Mouse (Mus musculus) liver, adult 2 months (tissue): ENCODE results near the gene Cacng6. TPM values are rescaled to one million over a fixed set of nuclear protein-coding genes. Genes with fewer than 3 reads are reported as not detected.

Experiments
- DNase-seq: peaks from one replicate; pipeline ENCODE4 v3.0.0-alpha.2; 2011; ENCODE audit warnings: low read depth, low spot score; ENCODE audit errors: extremely low read depth
- H3K27ac ChIP-seq: fragments of 200-500 bp; replicated peaks from 2 replicates; pipeline ENCODE4 v1.5.1; 2012; ENCODE audit warnings: low read depth, mild to moderate bottlenecking, control low read depth, inconsistent platforms, low read length; ENCODE audit not compliant: insufficient read depth
- H3K27me3 ChIP-seq: fragments of 200-500 bp; 2 replicates; pipeline ENCODE4 v1.6.1; 2012; ENCODE audit warnings: mild to moderate bottlenecking, moderate library complexity, low read length, inconsistent platforms; ENCODE audit not compliant: control insufficient read depth, insufficient read depth
- H3K36me3 ChIP-seq: fragments of 200-500 bp; 2 replicates; pipeline ENCODE4 v1.6.1; 2012; ENCODE audit warnings: low read length, inconsistent platforms; ENCODE audit not compliant: control insufficient read depth, insufficient read depth
- H3K4me1 ChIP-seq: fragments of 200-500 bp; 2 replicates; pipeline ENCODE4 v1.6.1; 2011; ENCODE audit warnings: low read length; ENCODE audit not compliant: control insufficient read depth, insufficient read depth
- H3K4me3 ChIP-seq: fragments of 200-500 bp; 2 replicates; pipeline ENCODE4 v1.5.1; 2011; ENCODE audit warnings: low read depth, mild to moderate bottlenecking, control low read depth, low read length, moderate library complexity; ENCODE audit not compliant: insufficient read depth
- H3K79me2 ChIP-seq: fragments of 200-500 bp; 2 replicates; pipeline ENCODE4 v1.6.1; 2012; ENCODE audit warnings: inconsistent platforms, mild to moderate bottlenecking, low read length, moderate library complexity; ENCODE audit not compliant: control insufficient read depth, insufficient read depth
- H3K9ac ChIP-seq: fragments of 200-500 bp; 2 replicates; pipeline ENCODE4 v1.6.1; 2012; ENCODE audit warnings: low read depth, mild to moderate bottlenecking, control low read depth, inconsistent platforms, low read length
- CTCF ChIP-seq: fragments of 200-500 bp; IDR thresholded peaks from 2 replicates; pipeline ENCODE4 v1.5.1; 2011; ENCODE audit warnings: low read depth, low read length, control low read depth
- POLR2A ChIP-seq: fragments of 200-500 bp; IDR thresholded peaks from 2 replicates; pipeline ENCODE4 v1.6.1; 2011; ENCODE audit warnings: low read length, control low read depth; ENCODE audit not compliant: insufficient read depth; ENCODE audit errors: extremely low read depth
- WGBS: fragments of 180-500 bp; shearing (Covaris S2); methylation state at CpG from one replicate; pipeline ENCODE4 v1.1.7; 2018; 5-methylcytosine and 5-hydroxymethylcytosine counted together
- polyA plus RNA-seq: library from polyadenylated mRNA; depleted of rRNA; stranded (reverse); fragments of >200 nt; gene quantifications from 2 replicates; pipeline ENCODE4 v1.2.3, GENCODE M21; 2012
- total RNA-seq: library from RNA; depleted of rRNA; stranded (reverse); fragments of >200 nt; gene quantifications from 2 replicates; pipeline ENCODE4 v1.2.3, GENCODE M21; 2014

Gene Cacng6
- total and polyA plus RNA-seq, 2 experiments: 0.18 TPM; not detected in 1

DNA sequence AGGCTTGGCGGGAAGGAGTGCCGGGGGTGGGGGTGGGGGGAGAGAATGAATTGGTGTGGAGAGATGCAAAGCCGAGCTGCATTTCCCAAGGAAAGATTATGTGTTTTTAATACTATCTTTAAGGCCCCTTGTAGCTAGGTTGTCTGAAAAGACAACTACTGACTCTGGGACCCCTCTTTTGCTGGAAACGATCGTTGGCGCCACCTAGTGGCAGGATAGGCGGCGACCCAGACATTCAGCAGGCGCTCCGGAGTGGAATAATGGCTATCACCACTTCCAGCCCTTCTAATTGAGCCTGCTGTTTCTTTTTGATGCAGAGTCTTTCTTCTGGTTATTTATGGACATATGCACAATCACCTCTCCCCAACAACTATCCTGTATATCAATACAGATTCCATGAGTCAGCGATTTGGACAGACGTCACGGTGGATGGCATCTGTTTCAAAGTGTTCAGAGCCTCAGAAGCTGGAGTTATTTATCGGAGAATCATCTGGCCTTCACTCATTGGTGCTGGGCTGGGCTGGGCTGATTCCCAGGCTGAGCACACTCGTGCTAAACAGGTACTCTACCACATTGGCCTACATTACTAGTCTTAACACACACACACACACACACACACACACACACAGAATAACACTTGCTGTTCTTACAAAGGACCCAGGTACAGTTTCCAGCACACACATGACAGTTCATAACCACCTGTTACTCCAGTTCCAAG, 24.9 kb downstream of the Cacng6 start:
- Histone ChIP-seq H3K9ac (no peak overlapping the region), H3K36me3 (no peaks in the 10 kb centered on the region), H3K4me3 (no peak overlapping the region), H3K27ac (no peak overlapping the region), H3K4me1 (no peaks in the 10 kb centered on the region), H3K27me3 (no peaks in the 10 kb centered on the region), H3K79me2 (no peaks in the 10 kb centered on the region)
- 26% methylated on average over 15 of the region's 15 CpGs for WGBS
- DNase-seq: no peak
- TF ChIP-seq CTCF: peak; percentile 81
- no peak for TF ChIP-seq POLR2A

DNA sequence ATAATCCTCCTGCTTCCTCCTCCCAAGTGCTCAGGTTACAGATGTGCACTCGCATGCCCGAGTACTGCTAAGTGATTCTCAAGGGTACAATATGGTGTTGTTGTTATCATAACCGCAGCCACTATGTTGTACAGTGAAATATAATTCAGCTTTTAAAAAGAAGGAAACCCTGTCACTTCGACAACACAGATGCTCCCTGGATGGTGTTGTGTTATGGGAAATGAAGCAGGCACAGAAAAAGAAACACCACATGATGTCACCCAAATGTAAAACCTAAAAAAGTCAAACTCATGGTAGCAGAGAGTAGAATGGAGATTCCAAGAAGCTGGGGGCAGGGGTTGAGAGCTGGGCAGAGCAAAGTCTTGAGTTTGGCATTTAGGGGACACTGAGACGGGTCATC, 26.7 kb downstream of the Cacng6 start:
- TF ChIP-seq POLR2A (no peak), CTCF (no peak)
- no peaks in the 10 kb centered on the region for H3K27me3 ChIP-seq
- DNase-seq: no peak
- H3K9ac ChIP-seq: no peak overlapping the region
- no peak overlapping the region for H3K4me3 ChIP-seq
- 75% methylated on average over 5 of the region's 5 CpGs for WGBS
- no peak overlapping the region for H3K27ac ChIP-seq
- H3K36me3 ChIP-seq: no peaks in the 10 kb centered on the region
- no peaks in the 10 kb centered on the region for H3K79me2 ChIP-seq
- H3K4me1 ChIP-seq: no peaks in the 10 kb centered on the region

DNA sequence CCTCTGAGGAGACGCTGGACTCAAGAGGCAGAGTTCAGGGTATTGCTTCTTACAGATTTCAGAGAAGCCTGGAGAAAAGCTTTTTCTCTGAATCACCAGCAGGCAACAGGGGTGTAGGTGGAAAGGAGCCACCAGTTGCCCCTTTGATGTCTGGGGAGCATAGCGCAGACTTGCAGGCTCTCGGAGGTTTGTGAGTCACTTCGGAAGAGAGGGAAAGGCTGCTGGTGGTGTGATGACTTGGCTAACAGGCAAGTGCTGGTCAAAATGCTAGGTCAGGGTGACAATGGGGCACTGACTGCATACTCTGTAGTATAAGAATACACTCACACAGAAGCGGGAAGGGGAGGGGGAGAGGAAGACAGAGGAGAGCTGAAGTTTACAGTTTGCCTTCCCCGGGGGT, 27.2 kb downstream of the Cacng6 start:
- 62% methylated on average over 6 of the region's 6 CpGs for WGBS
- no peak overlapping the region for H3K9ac ChIP-seq
- no peak overlapping the region for H3K27ac ChIP-seq

DNA sequence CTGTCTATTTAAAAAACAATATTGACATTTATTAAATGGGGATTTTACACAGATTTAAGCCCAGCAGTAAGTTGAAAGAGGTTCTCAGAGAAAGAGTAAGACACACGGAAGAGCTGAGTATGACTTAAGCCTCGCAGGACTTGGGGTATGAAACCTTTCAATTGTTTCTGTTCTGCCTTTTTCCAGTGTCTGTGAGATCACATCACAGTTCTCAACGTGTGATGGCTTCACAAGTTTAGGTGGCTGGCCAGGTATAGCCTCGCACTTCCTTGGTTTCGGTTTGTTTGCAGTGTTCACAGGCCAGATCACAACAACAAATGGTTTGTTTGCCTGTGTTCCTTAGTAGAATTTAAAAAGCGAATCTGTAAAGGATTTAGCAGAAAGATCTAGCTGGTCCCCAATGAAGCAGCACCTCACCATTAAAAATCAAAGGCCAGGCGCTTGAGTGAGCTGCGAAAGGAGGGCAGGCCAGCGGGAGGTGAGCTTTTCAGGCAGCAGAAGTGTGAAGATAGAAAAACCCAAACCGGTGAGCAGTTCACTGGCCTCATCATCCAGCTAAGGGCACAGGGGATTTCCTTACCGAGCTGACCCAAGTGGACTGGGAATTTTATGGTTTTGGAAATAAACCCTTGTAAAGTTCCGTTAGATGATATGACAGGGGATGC, 29.0 kb downstream of the Cacng6 start:
- TF ChIP-seq POLR2A (no peak), CTCF (no peak)
- 65% methylated on average over 12 of the region's 12 CpGs for WGBS

More for the DNA sequence above, 27.2 kb downstream of the Cacng6 start:
- TF ChIP-seq CTCF (no peak), POLR2A (no peak)
- Histone ChIP-seq H3K27me3 (no peaks in the 10 kb centered on the region), H3K4me3 (no peak overlapping the region), H3K79me2 (no peaks in the 10 kb centered on the region), H3K36me3 (no peaks in the 10 kb centered on the region), H3K4me1 (no peaks in the 10 kb centered on the region)
- no peak for DNase-seq

DNA sequence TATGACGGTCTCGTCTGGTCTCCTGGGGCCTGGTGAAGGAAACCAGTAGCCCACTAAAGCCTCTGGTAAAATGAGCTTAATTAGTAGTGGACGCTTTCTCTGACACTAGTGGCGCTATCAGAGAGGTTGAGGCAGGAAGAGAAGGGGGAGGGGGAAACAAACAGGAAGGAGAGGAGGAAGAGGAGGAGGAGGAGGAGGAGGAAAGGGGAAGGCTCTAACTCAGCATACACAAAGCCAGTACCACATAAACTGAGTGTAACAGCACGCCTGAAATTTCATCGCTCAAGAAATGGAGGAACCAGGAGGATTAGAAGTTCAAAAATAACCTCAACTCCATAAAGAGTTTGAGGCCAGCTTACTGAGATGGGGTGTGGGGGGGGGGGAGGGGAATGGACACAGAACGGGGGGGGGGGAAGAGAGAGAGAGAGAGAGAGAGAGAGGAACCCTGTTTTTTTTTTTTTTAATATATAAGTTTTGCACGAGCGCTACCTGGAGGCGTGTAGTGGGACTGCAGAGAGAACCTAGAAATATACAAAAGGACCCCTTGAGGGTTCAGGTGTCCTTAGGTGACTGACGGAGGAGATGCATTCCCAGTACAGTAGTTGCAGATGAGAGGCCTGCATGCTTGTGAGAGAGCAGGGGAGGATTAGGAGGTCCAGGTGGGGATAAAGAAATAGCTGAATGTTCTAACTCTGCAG, 29.6 kb downstream of the Cacng6 start:
- 78% methylated on average over 10 of the region's 11 CpGs for WGBS
- H3K27ac ChIP-seq: no peak overlapping the region
- H3K27me3 ChIP-seq: no peaks in the 10 kb centered on the region
- TF ChIP-seq CTCF (no peak), POLR2A (no peak)
- H3K79me2 ChIP-seq: no peaks in the 10 kb centered on the region
- H3K9ac ChIP-seq: no peak overlapping the region
- no peak for DNase-seq
- no peaks in the 10 kb centered on the region for H3K4me1 ChIP-seq
- no peak overlapping the region for H3K4me3 ChIP-seq
- no peaks in the 10 kb centered on the region for H3K36me3 ChIP-seq

More for the DNA sequence above, 29.0 kb downstream of the Cacng6 start:
- Histone ChIP-seq H3K4me3 (no peak overlapping the region), H3K79me2 (no peaks in the 10 kb centered on the region), H3K27ac (no peak overlapping the region), H3K4me1 (no peaks in the 10 kb centered on the region), H3K9ac (no peak overlapping the region), H3K36me3 (no peaks in the 10 kb centered on the region), H3K27me3 (no peaks in the 10 kb centered on the region)
- no peak for DNase-seq
